Mouse (Mus musculus) embryonic facial prominence, embryonic 13.5 days (tissue): Measurements from ENCODE around the gene Olfr148. TPM values are rescaled to one million over a fixed set of nuclear protein-coding genes. Genes with fewer than 3 reads are reported as not detected.
A peak's percentile ranks its signal among the peaks of the same experiment; 100 is the strongest.

Source experiments
- ATAC-seq: fragments of 200-750 bp; cut with Nextera tagmentation; 2 replicates; pipeline ENCODE4 v1.8.0; 2017; ENCODE audit warnings: low read depth; ENCODE audit not compliant: insufficient number of reproducible peaks, insufficient read depth, low FRiP score, low TSS enrichment
- H3K27ac ChIP-seq: fragments of 300-500 bp; sonication (generic); 2 replicates; pipeline ENCODE4 v1.5.1; 2015; ENCODE audit warnings: moderate library complexity, mild to moderate bottlenecking, inconsistent platforms
- H3K27me3 ChIP-seq: fragments of 300-500 bp; sonication (generic); 2 replicates; pipeline ENCODE4 v1.6.1; 2015; ENCODE audit warnings: mild to moderate bottlenecking, inconsistent platforms
- H3K36me3 ChIP-seq: fragments of 300-500 bp; sonication (generic); 2 replicates; pipeline ENCODE4 v1.6.1; 2015; ENCODE audit warnings: mild to moderate bottlenecking, inconsistent platforms
- H3K4me1 ChIP-seq: fragments of 300-500 bp; sonication (generic); 2 replicates; pipeline ENCODE4 v1.6.1; 2015; ENCODE audit warnings: inconsistent platforms
- H3K4me2 ChIP-seq: fragments of 300-500 bp; sonication (generic); 2 replicates; pipeline ENCODE4 v1.6.1; 2015; ENCODE audit warnings: moderate library complexity, mild to moderate bottlenecking, inconsistent platforms
- H3K4me3 ChIP-seq: fragments of 300-500 bp; sonication (generic); 2 replicates; pipeline ENCODE4 v1.5.1; 2015; ENCODE audit warnings: mild to moderate bottlenecking, inconsistent platforms
- H3K9ac ChIP-seq: fragments of 300-500 bp; sonication (generic); 2 replicates; pipeline ENCODE4 v1.6.1; 2015; ENCODE audit warnings: mild to moderate bottlenecking, inconsistent platforms
- H3K9me3 ChIP-seq: fragments of 300-500 bp; sonication (generic); 2 replicates; pipeline ENCODE4 v1.6.1; 2016; ENCODE audit warnings: inconsistent platforms
- WGBS: fragments of 180-500 bp; shearing (Covaris S2); methylation state at CpG from one replicate; pipeline ENCODE4 v1.1.7; 2015; ENCODE audit warnings: mixed read lengths; 5-methylcytosine and 5-hydroxymethylcytosine counted together
- polyA plus RNA-seq: library from polyadenylated mRNA; unstranded; fragments of >200 nt; fragmentation: Nextera tagmentation; extraction: Ambion mirVana; gene quantifications from 2 replicates; pipeline ENCODE4 v1.2.1, GENCODE M21; 2015

Olfr148 gene
- not detected in 2 replicates for polyA plus RNA-seq

DNA sequence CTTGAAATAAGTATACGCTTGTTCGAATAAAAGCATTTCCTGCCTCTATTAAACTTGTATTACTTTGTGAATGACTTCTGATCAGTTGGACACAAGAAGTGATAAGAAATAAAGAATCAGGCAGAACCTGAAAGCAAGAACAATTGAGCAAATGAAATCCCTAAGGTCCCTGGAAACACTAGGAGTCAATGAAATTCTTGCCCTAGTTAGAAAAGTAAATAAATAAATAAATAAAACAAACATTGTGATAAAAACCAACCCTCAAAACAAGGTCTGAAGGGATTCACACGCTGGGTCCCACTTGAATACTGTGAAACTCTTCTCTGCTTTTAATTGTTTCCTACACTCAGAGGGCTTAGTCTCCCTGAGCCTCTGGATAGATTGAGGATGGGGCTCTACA lies at the start of gene Olfr148:
Olfr148 (plus strand) TSS at position 301 of the 400 bp plus-strand sequence.
- no peak within 1 kb of the TSS for H3K27ac ChIP-seq
- H3K9ac ChIP-seq, result no peak within 1 kb of the TSS
- ATAC-seq, result no peak
- WGBS, result 75% methylated on average over 3 of the region's 3 CpGs
- H3K27me3 ChIP-seq, result no peaks in the 10 kb centered on the region
- H3K36me3 ChIP-seq, result no peaks in the 10 kb centered on the region
- H3K4me1 ChIP-seq, result no peaks in the 10 kb centered on the region
- H3K4me3 ChIP-seq, result no peak within 1 kb of the TSS
- no peak within 1 kb of the TSS for H3K4me2 ChIP-seq
- no peaks in the 10 kb centered on the region for H3K9me3 ChIP-seq

DNA sequence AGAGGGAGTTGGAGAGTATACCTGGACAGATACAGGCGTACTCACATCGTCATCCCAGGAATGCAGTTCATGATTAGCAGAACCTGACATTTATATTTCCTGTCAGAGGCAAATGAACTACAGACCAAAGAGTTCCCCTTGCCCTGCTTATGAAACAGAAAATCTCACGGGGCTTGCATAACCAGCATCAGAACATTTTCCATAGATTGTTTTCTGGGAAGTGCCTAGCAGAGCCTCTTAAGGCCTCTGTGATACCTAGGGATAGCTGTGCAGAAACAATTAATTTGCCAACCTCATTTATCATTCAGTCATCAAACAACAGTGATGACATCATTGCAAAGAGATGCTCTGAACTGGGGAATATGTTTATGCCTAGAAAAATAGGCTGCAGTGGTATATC lies 35.0 kb upstream of the Olfr148 start, which contains the start of gene Olfr959:
Olfr959 (minus strand) TSS at position 101 of the 400 bp plus-strand sequence.
- Histone ChIP-seq H3K4me3 (no peak within 1 kb of the TSS), H3K9ac (no peak within 1 kb of the TSS), H3K4me1 (no peaks in the 10 kb centered on the region), H3K27me3 (no peaks in the 10 kb centered on the region), H3K27ac (no peak within 1 kb of the TSS), H3K9me3 (no peaks in the 10 kb centered on the region), H3K4me2 (no peak within 1 kb of the TSS), H3K36me3 (no peaks in the 10 kb centered on the region)
- WGBS, result 54% methylated on average over 3 of the region's 3 CpGs
- ATAC-seq, result no peak

DNA sequence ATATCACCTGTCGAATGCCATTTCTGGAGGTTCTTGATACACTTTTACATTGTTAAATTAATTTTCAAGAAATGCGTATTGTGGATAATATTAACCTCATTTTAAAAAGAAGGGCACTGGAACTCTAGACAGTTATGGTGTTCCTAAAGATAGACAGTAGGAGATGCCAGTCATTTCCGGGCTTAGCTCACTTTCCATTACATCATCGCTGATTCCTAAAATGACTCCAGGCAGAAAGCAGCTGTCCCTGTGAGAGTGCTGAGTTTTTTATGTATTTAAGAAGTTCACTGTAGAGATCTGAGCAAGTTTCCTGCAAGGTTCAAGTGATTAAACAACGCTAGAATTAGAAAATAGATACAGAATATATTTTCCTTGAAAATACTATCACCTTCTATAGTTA lies 33.4 kb upstream of the Olfr148 start:
- H3K27me3 ChIP-seq, result no peaks in the 10 kb centered on the region
- H3K9ac ChIP-seq, result no peak overlapping the region
- no peak overlapping the region for H3K4me2 ChIP-seq
- H3K27ac ChIP-seq, result no peak overlapping the region
- WGBS, result 87% methylated on average over 5 of the region's 5 CpGs
- no peak for ATAC-seq
- no peak overlapping the region for H3K4me3 ChIP-seq
- H3K9me3 ChIP-seq, result no peaks in the 10 kb centered on the region
- no peaks in the 10 kb centered on the region for H3K4me1 ChIP-seq
- no peaks in the 10 kb centered on the region for H3K36me3 ChIP-seq

DNA sequence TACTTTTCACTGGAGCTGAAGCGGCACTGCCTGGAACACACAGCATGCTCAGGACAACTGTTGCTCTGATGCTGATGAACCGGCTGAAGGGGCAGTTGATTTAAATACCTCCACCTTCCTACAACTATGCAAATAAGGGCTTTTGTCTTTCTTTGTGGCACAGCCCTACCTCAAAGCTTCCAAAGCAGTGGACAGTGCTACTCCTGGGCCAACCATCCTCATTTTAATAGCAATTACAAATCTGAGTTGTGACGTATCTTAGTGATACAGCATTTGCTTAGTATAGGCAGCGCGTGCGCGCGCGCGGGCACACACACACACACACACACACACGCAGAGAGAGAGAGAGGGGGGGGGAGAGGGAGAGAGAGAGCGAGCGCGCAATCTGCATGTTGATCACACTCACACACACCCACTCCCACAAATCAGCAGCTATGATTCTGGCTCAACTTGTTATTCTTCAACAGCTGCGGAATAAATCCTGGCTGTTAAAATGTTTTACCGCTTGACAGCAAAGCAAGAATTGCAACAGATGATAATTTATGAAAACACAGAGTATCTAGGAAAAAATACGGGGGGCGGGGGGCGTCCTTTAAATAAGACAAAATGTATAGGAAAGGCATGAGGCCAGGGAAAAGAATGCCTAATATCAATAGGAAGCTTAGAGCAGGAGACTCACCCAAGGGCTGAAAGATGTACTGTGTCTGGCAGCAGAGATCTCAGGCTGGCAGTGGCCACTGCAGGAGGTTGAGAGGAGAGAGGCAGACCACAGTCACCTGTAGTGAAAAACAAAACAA lies 7.7 kb upstream of the Olfr148 start:
- no peaks in the 10 kb centered on the region for H3K27me3 ChIP-seq
- ATAC-seq, result peak; percentile 33; the same call in 1 of the 2 replicates
- peaks cover 7% of the 10 kb centered on the region; the same call in 1 of the 2 replicates for H3K4me1 ChIP-seq
- H3K9ac ChIP-seq, result peak overlapping the region; percentile 56
- H3K9me3 ChIP-seq, result no peaks in the 10 kb centered on the region
- WGBS, result under 1% methylated on average over 19 of the region's 19 CpGs
- H3K4me2 ChIP-seq, result peak overlapping the region; percentile 73
- H3K4me3 ChIP-seq, result peak overlapping the region; percentile 48
- peaks cover 9% of the 10 kb centered on the region for H3K36me3 ChIP-seq
- H3K27ac ChIP-seq, result peak overlapping the region; percentile 12; the same call in 1 of the 2 replicates

DNA sequence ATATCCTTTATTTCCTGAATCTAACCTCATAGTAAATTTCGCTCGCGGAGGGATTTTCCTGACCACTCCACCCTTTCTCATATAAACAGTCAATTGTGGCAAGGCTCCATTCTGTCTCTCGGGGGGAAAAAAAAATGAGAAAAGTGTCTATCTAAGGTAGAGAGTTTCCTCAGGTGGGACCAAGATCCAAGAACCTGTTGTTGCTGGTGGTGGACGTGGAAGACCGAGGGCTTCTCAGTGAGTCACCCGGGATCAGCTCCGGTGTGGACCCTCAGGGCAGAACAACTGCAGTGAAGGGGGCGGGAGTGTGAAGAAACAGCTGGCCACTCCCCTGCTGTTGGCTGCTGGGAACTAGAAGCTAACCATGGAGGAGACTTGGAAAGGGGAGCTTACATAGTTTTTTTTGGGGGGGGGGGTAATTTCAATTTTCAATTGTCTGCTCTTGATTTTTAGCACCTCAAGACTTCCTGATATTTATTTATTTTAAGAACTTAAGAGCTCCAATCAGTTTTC lies 7.1 kb upstream of the Olfr148 start:
- ATAC-seq, result peak; percentile 72; the same call in 1 of the 2 replicates
- Histone ChIP-seq H3K4me3 (peak overlapping the region; percentile 48), H3K4me1 (peaks cover 7% of the 10 kb centered on the region; the same call in 1 of the 2 replicates), H3K27ac (peak overlapping the region; percentile 12; the same call in 1 of the 2 replicates), H3K9ac (peak overlapping the region; percentile 56), H3K9me3 (no peaks in the 10 kb centered on the region), H3K4me2 (peak overlapping the region; percentile 73), H3K27me3 (no peaks in the 10 kb centered on the region), H3K36me3 (peaks cover 9% of the 10 kb centered on the region)
- under 1% methylated on average over 9 of the region's 9 CpGs for WGBS

DNA sequence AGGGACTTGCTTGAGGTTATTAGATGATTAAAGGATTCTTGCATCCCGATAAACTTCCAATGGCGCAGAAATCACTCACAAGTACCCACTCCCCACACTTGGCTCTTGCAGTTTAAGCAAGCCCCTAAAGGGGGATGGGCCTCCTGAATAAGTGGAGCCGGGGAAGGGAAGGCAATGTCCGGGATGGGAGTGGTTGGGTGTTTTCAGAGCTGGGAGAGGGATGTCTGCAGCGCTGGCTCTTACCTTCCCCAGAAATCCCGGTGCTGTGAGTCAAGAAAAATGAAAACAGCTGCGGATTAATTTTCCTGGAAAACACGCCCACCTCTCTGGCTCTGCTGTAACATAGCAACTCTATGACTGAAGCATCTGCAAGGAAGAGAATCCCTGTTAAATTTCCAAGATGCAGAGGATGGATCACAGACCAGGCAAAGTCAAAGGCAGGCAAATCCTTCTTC lies 6.4 kb upstream of the Olfr148 start, which contains the start of gene AW551984:
AW551984 (minus strand) TSS at position 405 of the 455 bp plus-strand sequence.
- WGBS, result 0% methylated on average over 8 of the region's 8 CpGs
- peak within 1 kb of the TSS; percentile 57 for H3K9ac ChIP-seq
- peak; percentile 61; the same call in 1 of the 2 replicates for ATAC-seq
- H3K27ac ChIP-seq, result peak within 1 kb of the TSS; percentile 75
- H3K4me3 ChIP-seq, result peak within 1 kb of the TSS; percentile 48
- H3K4me2 ChIP-seq, result peak within 1 kb of the TSS; percentile 73
- H3K4me1 ChIP-seq, result peaks cover 7% of the 10 kb centered on the region; the same call in 1 of the 2 replicates
- H3K36me3 ChIP-seq, result peaks cover 9% of the 10 kb centered on the region
- no peaks in the 10 kb centered on the region for H3K9me3 ChIP-seq
- no peaks in the 10 kb centered on the region for H3K27me3 ChIP-seq

DNA sequence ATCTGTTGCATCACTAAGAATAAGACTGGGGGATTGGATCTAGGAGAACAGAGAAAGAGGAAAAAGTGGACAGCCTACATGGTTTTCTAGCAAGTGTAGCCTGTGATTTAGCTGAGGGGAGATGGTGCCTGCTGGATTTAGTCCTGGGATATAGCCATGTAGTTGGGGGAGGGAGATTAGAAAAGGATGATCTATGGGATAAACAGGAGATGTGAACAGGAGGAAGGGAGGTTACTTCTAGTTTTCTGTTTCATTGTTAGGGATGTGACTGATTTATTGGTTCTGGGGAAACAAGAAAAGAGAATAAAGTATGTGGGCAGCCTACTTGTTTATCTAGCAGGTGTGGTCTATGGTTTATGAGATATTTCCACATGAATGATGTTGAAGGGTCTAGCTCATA lies 2.0 kb upstream of the Olfr148 start:
- no peak overlapping the region for H3K4me2 ChIP-seq
- no peak overlapping the region for H3K9ac ChIP-seq
- no peaks in the 10 kb centered on the region for H3K9me3 ChIP-seq
- H3K27ac ChIP-seq, result no peak overlapping the region
- H3K4me3 ChIP-seq, result no peak overlapping the region
- peaks cover 7% of the 10 kb centered on the region; the same call in 1 of the 2 replicates for H3K4me1 ChIP-seq
- H3K27me3 ChIP-seq, result no peaks in the 10 kb centered on the region
- no peak for ATAC-seq
- no peaks in the 10 kb centered on the region for H3K36me3 ChIP-seq

DNA sequence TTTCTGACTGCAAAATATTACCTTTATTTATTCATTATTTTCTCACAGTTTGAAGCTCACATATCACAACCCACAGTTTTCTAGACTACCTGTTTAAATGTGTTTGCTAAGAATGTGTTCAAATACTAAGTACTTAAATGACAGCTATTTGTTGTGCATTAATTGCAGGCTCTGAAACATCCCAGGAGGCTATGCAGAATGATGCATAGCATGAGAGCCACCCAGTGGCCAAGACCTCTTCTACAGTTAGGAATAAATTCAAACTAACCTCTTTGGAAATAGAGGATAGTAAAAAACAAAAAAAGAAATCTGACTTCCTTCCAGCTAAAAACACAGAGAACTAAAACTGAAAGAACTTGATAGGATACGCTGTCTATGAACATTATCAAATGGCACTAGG lies 1.5 kb downstream of the Olfr148 start:
- Histone ChIP-seq H3K4me2 (no peak overlapping the region), H3K27me3 (no peaks in the 10 kb centered on the region), H3K36me3 (no peaks in the 10 kb centered on the region), H3K27ac (no peak overlapping the region), H3K9me3 (no peaks in the 10 kb centered on the region), H3K4me3 (no peak overlapping the region), H3K9ac (no peak overlapping the region), H3K4me1 (no peaks in the 10 kb centered on the region)
- 62% methylated on average over 1 of the region's 1 CpGs for WGBS
- ATAC-seq, result no peak

DNA sequence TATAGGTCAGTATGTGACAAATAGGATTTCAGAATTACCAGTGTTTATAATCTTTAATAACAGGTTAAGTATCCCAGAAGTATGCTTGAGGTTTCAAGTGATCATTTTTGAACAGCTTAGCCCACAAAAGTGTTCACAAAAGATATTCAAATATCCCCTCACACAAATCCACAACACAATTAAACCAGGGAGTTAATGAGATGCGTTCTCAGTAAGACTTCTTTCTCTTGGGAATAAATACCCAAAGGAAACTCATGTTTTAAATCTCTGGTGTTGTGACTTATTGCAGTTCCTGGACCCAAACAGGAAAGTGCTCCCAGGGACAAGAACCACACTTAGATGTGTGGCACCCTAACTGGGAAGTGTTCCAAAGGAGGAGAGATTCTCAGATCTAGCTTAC lies 10.6 kb downstream of the Olfr148 start, which contains the start of gene Olfr960:
Olfr960 (plus strand) TSS at position 301 of the 400 bp plus-strand sequence.
- Histone ChIP-seq H3K4me3 (no peak within 1 kb of the TSS), H3K4me1 (no peaks in the 10 kb centered on the region), H3K27ac (no peak within 1 kb of the TSS), H3K27me3 (no peaks in the 10 kb centered on the region), H3K9ac (no peak within 1 kb of the TSS), H3K36me3 (no peaks in the 10 kb centered on the region), H3K9me3 (no peaks in the 10 kb centered on the region), H3K4me2 (no peak within 1 kb of the TSS)
- WGBS, result 66% methylated on average over 1 of the region's 1 CpGs
- no peak for ATAC-seq

DNA sequence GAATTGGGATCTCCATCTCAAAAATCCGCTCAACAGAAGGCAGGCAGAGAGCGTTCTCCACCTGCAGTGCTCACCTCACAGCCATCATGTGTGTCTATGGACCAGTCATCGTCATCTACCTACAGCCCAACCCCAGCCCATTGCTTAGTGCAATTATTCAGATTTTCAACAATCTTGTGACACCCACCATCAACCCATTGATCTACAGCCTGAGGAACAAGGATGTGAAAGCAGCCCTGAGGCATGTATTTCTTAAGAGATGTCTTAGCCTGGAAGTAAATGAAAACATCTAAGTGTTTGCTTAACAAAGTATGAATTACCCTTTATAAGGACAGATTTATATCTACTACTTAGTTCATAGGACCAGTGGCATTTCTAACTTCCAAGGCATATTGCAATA lies 13.3 kb downstream of the Olfr148 start:
- H3K27ac ChIP-seq, result no peak overlapping the region
- H3K36me3 ChIP-seq, result no peaks in the 10 kb centered on the region
- H3K9ac ChIP-seq, result no peak overlapping the region
- no peak overlapping the region for H3K4me3 ChIP-seq
- no peak overlapping the region for H3K4me2 ChIP-seq
- ATAC-seq, result no peak
- no peaks in the 10 kb centered on the region for H3K4me1 ChIP-seq
- no peaks in the 10 kb centered on the region for H3K9me3 ChIP-seq
- WGBS, result 85% methylated on average over 3 of the region's 3 CpGs
- no peaks in the 10 kb centered on the region for H3K27me3 ChIP-seq

DNA sequence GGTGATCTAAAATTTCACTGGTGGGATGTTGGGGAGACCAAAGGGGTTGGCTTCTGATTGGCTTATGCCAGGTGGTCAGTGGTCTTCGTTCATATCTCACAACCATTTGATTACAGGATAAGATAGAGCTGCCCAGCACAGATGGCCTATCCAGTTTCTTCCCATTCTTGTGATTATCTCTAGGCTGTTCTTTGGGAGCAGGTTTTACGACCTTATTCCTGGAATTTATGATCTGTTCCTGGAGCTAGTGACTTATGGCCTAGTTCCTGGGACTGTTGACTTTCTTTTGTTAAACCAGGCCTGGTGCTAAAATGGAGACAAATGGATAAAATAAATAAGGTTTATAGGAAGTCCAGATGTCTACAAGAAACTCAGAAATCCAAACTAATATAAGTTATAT lies 14.3 kb downstream of the Olfr148 start:
- no peak overlapping the region for H3K4me3 ChIP-seq
- no peaks in the 10 kb centered on the region for H3K9me3 ChIP-seq
- WGBS, result 79% methylated on average over 2 of the region's 2 CpGs
- no peaks in the 10 kb centered on the region for H3K4me1 ChIP-seq
- no peaks in the 10 kb centered on the region for H3K36me3 ChIP-seq
- ATAC-seq, result no peak
- H3K27me3 ChIP-seq, result no peaks in the 10 kb centered on the region
- H3K4me2 ChIP-seq, result no peak overlapping the region
- H3K9ac ChIP-seq, result no peak overlapping the region
- no peak overlapping the region for H3K27ac ChIP-seq

DNA sequence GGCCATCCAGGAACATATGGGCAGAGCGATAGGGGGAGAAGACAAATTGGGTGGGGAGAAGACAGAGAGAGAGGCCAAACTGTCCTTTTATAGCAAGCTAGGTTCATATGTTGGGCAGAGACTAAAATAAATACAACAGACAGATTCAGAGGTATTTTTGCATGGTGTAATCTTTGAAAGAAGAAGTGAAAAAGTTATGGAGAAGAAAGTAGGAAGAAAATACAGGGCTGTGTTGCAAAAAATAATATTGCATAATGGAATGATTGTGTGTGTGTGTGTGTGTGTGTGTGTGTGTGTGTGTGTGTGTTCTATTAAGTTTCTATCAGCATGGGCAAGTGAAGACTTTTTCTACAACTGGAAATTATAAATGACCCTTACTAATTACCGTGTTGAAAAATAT lies 18.6 kb downstream of the Olfr148 start:
- no peak for ATAC-seq
- 82% methylated on average over 2 of the region's 2 CpGs for WGBS
- H3K4me3 ChIP-seq, result no peak overlapping the region
- no peak overlapping the region for H3K9ac ChIP-seq
- H3K27ac ChIP-seq, result no peak overlapping the region
- H3K9me3 ChIP-seq, result no peaks in the 10 kb centered on the region
- no peaks in the 10 kb centered on the region for H3K27me3 ChIP-seq
- no peaks in the 10 kb centered on the region for H3K4me1 ChIP-seq
- H3K4me2 ChIP-seq, result no peak overlapping the region
- no peaks in the 10 kb centered on the region for H3K36me3 ChIP-seq
